Mouse (Mus musculus): Measurements from ENCODE around the gene Pou6f2. TPM values are rescaled to one million over a fixed set of nuclear protein-coding genes. Genes with fewer than 3 reads are reported as not detected.

Pou6f2 gene
- polyA plus RNA-seq, 1 experiment, result not detected

DNA sequence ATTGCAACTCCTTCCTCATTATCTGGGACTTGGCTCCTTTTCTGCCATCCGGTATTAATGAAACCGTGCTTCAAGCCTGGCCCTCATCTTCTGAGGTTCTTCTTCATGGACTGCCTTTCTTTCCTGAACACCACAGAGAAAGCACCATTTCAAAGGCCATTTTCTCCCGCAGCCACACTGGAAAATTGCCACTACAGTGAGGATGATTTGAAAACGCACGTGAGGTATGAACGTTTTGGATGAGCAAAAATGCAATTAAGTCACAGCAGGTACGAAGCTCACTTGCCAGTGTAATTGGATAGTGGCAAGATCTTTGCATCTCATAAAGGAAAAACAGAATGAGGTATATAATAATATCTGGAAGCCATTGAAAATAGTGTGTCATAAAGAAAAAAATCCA, 110.0 kb downstream of the Pou6f2 start:
- no peaks in the 10 kb centered on the region for H3K36me3 ChIP-seq (ENCODE audit: control insufficient read depth, insufficient read depth)
- no peaks in the 10 kb centered on the region for H3K27me3 ChIP-seq (ENCODE audit: control insufficient read depth, insufficient read depth, insufficient read length)
- TF ChIP-seq MYOG (IDR thresholded peaks at IDR 0.05; ENCODE audit: control insufficient read depth in 1 of 3, insufficient read depth in 1 of 3, insufficient read length in 2 of 3, low read depth in 2 of 3) (no peak), POLR2A (IDR thresholded peaks at IDR 0.05; ENCODE audit: insufficient read length, low read depth) (no peak), TCF12 (IDR thresholded peaks at IDR 0.05; ENCODE audit: insufficient read depth, poor library complexity, severe bottlenecking) (no peak), TCF3 (IDR thresholded peaks at IDR 0.05; ENCODE audit: insufficient read length, low read depth) (no peak), E2F4 (IDR thresholded peaks at IDR 0.05; ENCODE audit: insufficient read depth) (no peak), MYOD1 (IDR thresholded peaks at IDR 0.05; ENCODE audit: control insufficient read depth in 1 of 3, insufficient read length in 2 of 3, low read depth in 2 of 3) (no peak), SRF (IDR thresholded peaks at IDR 0.05; ENCODE audit: control insufficient read depth, insufficient read length, low read depth) (no peak), POLR2AphosphoS2 (IDR thresholded peaks at IDR 0.05; ENCODE audit: insufficient read length, low read depth) (no peak), MAX (IDR thresholded peaks at IDR 0.05; ENCODE audit: low read depth) (no peak), USF1 (IDR thresholded peaks at IDR 0.05; ENCODE audit: low read depth) (no peak), CEBPB (IDR thresholded peaks at IDR 0.05; ENCODE audit: insufficient read depth, poor library complexity, severe bottlenecking) (no peak), REST (IDR thresholded peaks at IDR 0.05; ENCODE audit: insufficient read depth, insufficient read length) (no peak)
- no peak overlapping the region for H3K4me3 ChIP-seq
- H3K79me2 ChIP-seq (ENCODE audit: control insufficient read depth, insufficient read depth), result no peaks in the 10 kb centered on the region
- H3K4me2 ChIP-seq (ENCODE audit: low read depth), result no peak overlapping the region
- H3ac ChIP-seq (ENCODE audit: control insufficient read depth, insufficient read length), result no peak overlapping the region

DNA sequence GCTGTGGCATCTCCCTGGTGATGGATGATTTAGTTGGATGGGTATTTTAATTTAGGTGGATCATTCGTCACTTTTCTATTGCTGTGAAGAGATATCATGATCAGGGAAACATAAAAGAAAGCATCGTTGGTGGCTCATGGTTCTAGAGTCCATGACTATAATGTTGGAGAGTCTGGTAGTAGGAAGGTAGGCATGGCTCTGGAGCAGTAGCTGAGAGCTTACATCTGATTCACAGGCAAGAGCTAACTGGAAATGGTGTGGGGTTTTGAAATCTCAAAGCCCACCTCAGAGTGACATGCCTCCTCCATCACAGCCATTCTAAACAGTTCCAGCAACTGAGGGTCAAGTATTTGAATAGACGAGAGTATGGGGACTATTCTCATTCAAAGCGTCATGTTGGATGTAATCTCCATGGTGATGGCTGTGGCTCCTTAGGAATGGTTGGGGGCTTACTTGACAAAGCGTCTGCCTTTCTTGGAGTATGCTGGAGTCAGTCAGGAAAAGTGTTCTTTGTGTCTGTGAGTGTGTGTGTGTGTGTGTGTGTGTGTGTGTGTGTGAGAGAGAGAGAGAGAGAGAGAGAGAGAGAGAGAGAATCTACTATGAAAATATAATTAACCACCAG, 115.0 kb downstream of the Pou6f2 start:
- no peaks in the 10 kb centered on the region for H3K79me2 ChIP-seq (ENCODE audit: control insufficient read depth, insufficient read depth)
- H3K4me2 ChIP-seq (ENCODE audit: low read depth), result no peak overlapping the region
- H3ac ChIP-seq (ENCODE audit: control insufficient read depth, insufficient read length), result no peak overlapping the region
- H3K36me3 ChIP-seq (ENCODE audit: control insufficient read depth, insufficient read depth), result no peaks in the 10 kb centered on the region
- H3K4me3 ChIP-seq, result no peak overlapping the region
- no peak for TF ChIP-seq CEBPB (IDR thresholded peaks at IDR 0.05; ENCODE audit: insufficient read depth, poor library complexity, severe bottlenecking)
- TF ChIP-seq USF1 (IDR thresholded peaks at IDR 0.05; ENCODE audit: low read depth), result no peak
- TF ChIP-seq MYOG (IDR thresholded peaks at IDR 0.05; ENCODE audit: control insufficient read depth in 1 of 3, insufficient read depth in 1 of 3, insufficient read length in 2 of 3, low read depth in 2 of 3), result no peak
- TF ChIP-seq POLR2AphosphoS2 (IDR thresholded peaks at IDR 0.05; ENCODE audit: insufficient read length, low read depth), result no peak
- no peak for TF ChIP-seq TCF12 (IDR thresholded peaks at IDR 0.05; ENCODE audit: insufficient read depth, poor library complexity, severe bottlenecking)
- TF ChIP-seq E2F4 (IDR thresholded peaks at IDR 0.05; ENCODE audit: insufficient read depth), result no peak
- no peak for TF ChIP-seq REST (IDR thresholded peaks at IDR 0.05; ENCODE audit: insufficient read depth, insufficient read length)
- no peak for TF ChIP-seq MYOD1 (IDR thresholded peaks at IDR 0.05; ENCODE audit: control insufficient read depth in 1 of 3, insufficient read length in 2 of 3, low read depth in 2 of 3)
- TF ChIP-seq MAX (IDR thresholded peaks at IDR 0.05; ENCODE audit: low read depth), result no peak
- TF ChIP-seq POLR2A (IDR thresholded peaks at IDR 0.05; ENCODE audit: insufficient read length, low read depth), result no peak
- no peaks in the 10 kb centered on the region for H3K27me3 ChIP-seq (ENCODE audit: control insufficient read depth, insufficient read depth, insufficient read length)

DNA sequence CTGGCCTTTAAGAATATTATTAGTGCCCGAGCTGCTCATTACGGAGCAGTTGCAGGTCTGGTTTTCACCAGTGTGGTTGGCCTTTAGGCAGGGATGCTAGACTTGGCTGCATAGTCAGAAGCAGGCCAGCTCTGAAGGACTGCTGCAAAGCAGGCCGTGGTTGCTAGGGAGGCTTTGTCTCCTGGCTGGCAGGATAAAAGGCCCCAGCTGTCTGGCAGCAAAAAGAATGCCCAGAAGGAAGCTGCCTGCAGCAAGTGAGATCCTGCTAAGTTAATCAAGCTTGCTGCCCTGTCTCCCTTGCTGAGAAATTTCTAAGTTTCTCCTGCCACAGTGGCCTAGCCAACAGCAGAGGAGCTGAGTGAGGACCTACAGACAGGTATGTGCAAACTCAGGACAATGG, 116.4 kb downstream of the Pou6f2 start:
- Histone ChIP-seq H3K36me3 (ENCODE audit: control insufficient read depth, insufficient read depth) (no peaks in the 10 kb centered on the region), H3ac (ENCODE audit: control insufficient read depth, insufficient read length) (no peak overlapping the region), H3K4me3 (no peak overlapping the region), H3K79me2 (ENCODE audit: control insufficient read depth, insufficient read depth) (no peaks in the 10 kb centered on the region), H3K4me2 (ENCODE audit: low read depth) (no peak overlapping the region), H3K27me3 (ENCODE audit: control insufficient read depth, insufficient read depth, insufficient read length) (no peaks in the 10 kb centered on the region)
- TF ChIP-seq MYOG (IDR thresholded peaks at IDR 0.05; ENCODE audit: control insufficient read depth in 1 of 3, insufficient read depth in 1 of 3, insufficient read length in 2 of 3, low read depth in 2 of 3), result no peak
- no peak for TF ChIP-seq POLR2A (IDR thresholded peaks at IDR 0.05; ENCODE audit: insufficient read length, low read depth)
- no peak for TF ChIP-seq SRF (IDR thresholded peaks at IDR 0.05; ENCODE audit: control insufficient read depth, insufficient read length, low read depth)
- no peak for TF ChIP-seq CEBPB (IDR thresholded peaks at IDR 0.05; ENCODE audit: insufficient read depth, poor library complexity, severe bottlenecking)
- TF ChIP-seq TCF3 (IDR thresholded peaks at IDR 0.05; ENCODE audit: insufficient read length, low read depth), result no peak
- no peak for TF ChIP-seq MAX (IDR thresholded peaks at IDR 0.05; ENCODE audit: low read depth)
- TF ChIP-seq TCF12 (IDR thresholded peaks at IDR 0.05; ENCODE audit: insufficient read depth, poor library complexity, severe bottlenecking), result no peak
- TF ChIP-seq REST (IDR thresholded peaks at IDR 0.05; ENCODE audit: insufficient read depth, insufficient read length), result no peak
- TF ChIP-seq MYOD1 (IDR thresholded peaks at IDR 0.05; ENCODE audit: control insufficient read depth in 1 of 3, insufficient read length in 2 of 3, low read depth in 2 of 3), result no peak
- TF ChIP-seq E2F4 (IDR thresholded peaks at IDR 0.05; ENCODE audit: insufficient read depth), result no peak
- TF ChIP-seq USF1 (IDR thresholded peaks at IDR 0.05; ENCODE audit: low read depth), result no peak
- no peak for TF ChIP-seq POLR2AphosphoS2 (IDR thresholded peaks at IDR 0.05; ENCODE audit: insufficient read length, low read depth)

DNA sequence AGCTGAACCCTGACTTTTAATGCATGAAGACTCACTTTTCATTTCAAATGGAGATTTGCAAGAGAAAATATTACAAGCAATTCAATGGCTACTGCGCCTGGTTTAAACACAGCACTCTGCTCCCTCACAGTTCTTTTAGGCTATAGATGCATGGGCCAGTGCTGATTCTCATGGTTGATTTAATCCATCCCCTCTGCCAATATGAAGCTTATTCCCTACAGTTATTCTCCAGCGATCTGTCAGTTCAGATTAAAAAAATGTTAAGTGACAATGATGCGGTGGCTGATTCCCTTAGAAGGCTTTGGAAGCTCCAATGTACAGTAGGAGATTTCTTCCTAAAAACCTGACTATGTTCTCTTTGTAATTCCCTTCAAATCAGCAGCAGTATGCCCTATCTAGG, 144.4 kb downstream of the Pou6f2 start:
- no peak for TF ChIP-seq MYOD1 (IDR thresholded peaks at IDR 0.05; ENCODE audit: control insufficient read depth in 1 of 3, insufficient read length in 2 of 3, low read depth in 2 of 3)
- TF ChIP-seq USF1 (IDR thresholded peaks at IDR 0.05; ENCODE audit: low read depth), result no peak
- TF ChIP-seq CEBPB (IDR thresholded peaks at IDR 0.05; ENCODE audit: insufficient read depth, poor library complexity, severe bottlenecking), result no peak
- no peak for TF ChIP-seq POLR2AphosphoS2 (IDR thresholded peaks at IDR 0.05; ENCODE audit: insufficient read length, low read depth)
- no peak for TF ChIP-seq MAX (IDR thresholded peaks at IDR 0.05; ENCODE audit: low read depth)
- TF ChIP-seq TCF12 (IDR thresholded peaks at IDR 0.05; ENCODE audit: insufficient read depth, poor library complexity, severe bottlenecking), result no peak
- TF ChIP-seq E2F4 (IDR thresholded peaks at IDR 0.05; ENCODE audit: insufficient read depth), result no peak
- TF ChIP-seq POLR2A (IDR thresholded peaks at IDR 0.05; ENCODE audit: insufficient read length, low read depth), result no peak
- no peak for TF ChIP-seq MYOG (IDR thresholded peaks at IDR 0.05; ENCODE audit: control insufficient read depth in 1 of 3, insufficient read depth in 1 of 3, insufficient read length in 2 of 3, low read depth in 2 of 3)
- TF ChIP-seq TCF3 (IDR thresholded peaks at IDR 0.05; ENCODE audit: insufficient read length, low read depth), result no peak
- TF ChIP-seq REST (IDR thresholded peaks at IDR 0.05; ENCODE audit: insufficient read depth, insufficient read length), result no peak
- no peak overlapping the region for H3K4me3 ChIP-seq
- H3K27me3 ChIP-seq (ENCODE audit: control insufficient read depth, insufficient read depth, insufficient read length), result no peaks in the 10 kb centered on the region
- no peaks in the 10 kb centered on the region for H3K79me2 ChIP-seq (ENCODE audit: control insufficient read depth, insufficient read depth)
- no peak overlapping the region for H3ac ChIP-seq (ENCODE audit: control insufficient read depth, insufficient read length)
- no peak overlapping the region for H3K4me2 ChIP-seq (ENCODE audit: low read depth)
- H3K36me3 ChIP-seq (ENCODE audit: control insufficient read depth, insufficient read depth), result no peaks in the 10 kb centered on the region
